Mouse (Mus musculus) kidney, adult 2 months (tissue): Measurements from ENCODE around the gene Nuak1.

Source experiments
- CTCF ChIP-seq: fragments of 200-500 bp; conservative IDR thresholded peaks from 2 replicates; pipeline ENCODE4 v1.5.1; 2011; ENCODE audit warnings: low read depth, mild to moderate bottlenecking, control low read depth, low read length, moderate library complexity, mixed read lengths; ENCODE audit not compliant: insufficient read depth, insufficient read length
- POLR2A ChIP-seq: fragments of 200-500 bp; IDR thresholded peaks from one replicate; pipeline ENCODE4 v1.6.1; 2011; ENCODE audit warnings: low read depth, low read length, control low read depth

GRCm38 (mm10) chr10:84386625-84387242 lies 53.7 kb downstream of the Nuak1 start:
- no peak for TF ChIP-seq CTCF
- no peak for TF ChIP-seq POLR2A
